20 mouse cellular contexts compared by ENCODE assay signal in genomic region chr1:88848246-88848645, GRCm38 (mm10).
DNase-seq lines count a peak whose midpoint lies in the region; ATAC-seq lines count a peak whose summit lies in the region.
"Had no signal": no experiment of that assay in that cellular context is flagged by ENCODE, and none has a peak within 500 bp of the region (broad histone marks: within the 10 kb centered on the region; RNA-seq: fewer than 3 reads in every experiment).

No protein-coding gene starts in this region.

- no peaks in the 10 kb centered on the region for H3K9me3 ChIP-seq in midbrain, embryonic 14.5 days (ENCODE audit: control insufficient read depth, low read length)
- H3K9me3 ChIP-seq in midbrain, embryonic 16.5 days (replicated peaks; ENCODE audit: control insufficient read depth, low read length, poor library complexity, severe bottlenecking): no peaks in the 10 kb centered on the region
- no peaks in the 10 kb centered on the region for H3K9me3 ChIP-seq in hindbrain, embryonic 15.5 days
- H3K9me3 ChIP-seq: embryonic facial prominence, embryonic 15.5 days; limb, embryonic 10.5 days; midbrain, embryonic 12.5 days had no signal

- H3K4me1 ChIP-seq in midbrain, embryonic 14.5 days (ENCODE audit: control insufficient read depth, insufficient read depth, low read length): peaks cover 15% of the 10 kb centered on the region
- peaks cover 12% of the 10 kb centered on the region for H3K4me1 ChIP-seq in midbrain, embryonic 16.5 days (ENCODE audit: control insufficient read depth, insufficient read depth, low read length)
- H3K4me1 ChIP-seq in hindbrain, embryonic 15.5 days (replicated peaks): peaks cover 17% of the 10 kb centered on the region
- H3K4me1 ChIP-seq: embryonic facial prominence, embryonic 15.5 days had no signal

- ATAC-seq in midbrain, embryonic 14.5 days (ENCODE audit: low FRiP score, low TSS enrichment): no peak
- ATAC-seq in midbrain, embryonic 16.5 days: no peak
- 0 out of 2 replicates have a peak, but pooled peaks have one; percentile 40 for ATAC-seq in hindbrain, embryonic 15.5 days (ENCODE audit: low FRiP score, low read depth)

- H3K36me3 ChIP-seq in midbrain, embryonic 14.5 days (ENCODE audit: control insufficient read depth, insufficient read depth, low read length): no peaks in the 10 kb centered on the region
- H3K36me3 ChIP-seq in midbrain, embryonic 16.5 days (ENCODE audit: control insufficient read depth, insufficient read depth, low read length): no peaks in the 10 kb centered on the region
- no peaks in the 10 kb centered on the region for H3K36me3 ChIP-seq in hindbrain, embryonic 15.5 days
- H3K36me3 ChIP-seq: embryonic facial prominence, embryonic 15.5 days; limb, embryonic 10.5 days; midbrain, embryonic 12.5 days had no signal

- no peak overlapping the region for H3K9ac ChIP-seq in midbrain, embryonic 14.5 days (replicated peaks; ENCODE audit: low read length)
- no peak overlapping the region for H3K9ac ChIP-seq in midbrain, embryonic 16.5 days (ENCODE audit: low read depth, low read length)
- no peak overlapping the region for H3K9ac ChIP-seq in hindbrain, embryonic 15.5 days
- H3K9ac ChIP-seq: embryonic facial prominence, embryonic 15.5 days; midbrain, embryonic 12.5 days had no signal

- WGBS in midbrain, embryonic 14.5 days: 69% methylated on average over 8 of the region's 8 CpGs
- WGBS in midbrain, embryonic 16.5 days: 65% methylated on average over 8 of the region's 8 CpGs
- WGBS in hindbrain, embryonic 15.5 days: 49% methylated on average over 8 of the region's 8 CpGs

- H3K4me2 ChIP-seq in midbrain, embryonic 14.5 days (ENCODE audit: low read length): no peak overlapping the region
- no peak overlapping the region for H3K4me2 ChIP-seq in midbrain, embryonic 16.5 days (ENCODE audit: low read length)
- H3K4me2 ChIP-seq in hindbrain, embryonic 15.5 days: no peak overlapping the region
- H3K4me2 ChIP-seq: embryonic facial prominence, embryonic 15.5 days; liver, embryonic 11.5 days; midbrain, embryonic 12.5 days had no signal

- H3K27ac ChIP-seq in midbrain, embryonic 14.5 days (replicated peaks; ENCODE audit: low read depth, low read length): peak overlapping the region; percentile 68; the same call in 1 of the 2 replicates
- no peak overlapping the region for H3K27ac ChIP-seq in midbrain, embryonic 16.5 days (ENCODE audit: low read length)
- peak overlapping the region; percentile 72 for H3K27ac ChIP-seq in hindbrain, embryonic 15.5 days (replicated peaks)
- H3K27ac ChIP-seq: embryonic facial prominence, embryonic 15.5 days; left cerebral cortex, adult 2 months; limb, embryonic 10.5 days had no signal

- no peak overlapping the region for H3K4me3 ChIP-seq in midbrain, embryonic 14.5 days (replicated peaks; ENCODE audit: low read depth, low read length)
- no peak overlapping the region for H3K4me3 ChIP-seq in midbrain, embryonic 16.5 days (ENCODE audit: low read depth, low read length)
- no peak overlapping the region for H3K4me3 ChIP-seq in hindbrain, embryonic 15.5 days
- H3K4me3 ChIP-seq: embryonic facial prominence, embryonic 15.5 days; left cerebral cortex, adult 2 months; limb, embryonic 10.5 days; midbrain, embryonic 12.5 days had no signal

- no peaks in the 10 kb centered on the region for H3K27me3 ChIP-seq in midbrain, embryonic 14.5 days (ENCODE audit: control insufficient read depth, insufficient read depth, low read length)
- no peaks in the 10 kb centered on the region for H3K27me3 ChIP-seq in midbrain, embryonic 16.5 days (ENCODE audit: control insufficient read depth, insufficient read depth, low read depth, low read length)
- no peaks in the 10 kb centered on the region for H3K27me3 ChIP-seq in hindbrain, embryonic 15.5 days
- H3K27me3 ChIP-seq: embryonic facial prominence, embryonic 15.5 days; midbrain, embryonic 12.5 days had no signal

- peak; percentile 39 for DNase-seq in cerebellum, adult 9-10 months
- DNase-seq in cerebellum, postnatal 4 days (ENCODE audit: low spot score in 2 of 2): no peak
- peak; percentile 61 for DNase-seq in midbrain, embryonic 14.5 days
- peak; percentile 55 for DNase-seq in retina, embryonic 14.5 days (ENCODE audit: low spot score)
- no peak for DNase-seq in ovary, postnatal 36 days (ENCODE audit: low spot score)
- no peak for DNase-seq in thymus, postnatal 14 days
- DNase-seq: adrenal gland, adult 2 months; gastrocnemius, postnatal 10 days; heart, adult 18-20 months; lung, adult 2 months; lung, postnatal 4 days; spleen, adult 18-20 months; thymus, adult 18-20 months had no signal

Comparison
In these comparisons a context has a peak if more than half of its experiments do, and no peak if none do; other contexts are left out.
1. DNase-seq: peak in cerebellum, adult 9-10 months (single experiment), midbrain, embryonic 14.5 days (single experiment) and retina, embryonic 14.5 days (single experiment); none in cerebellum, postnatal 4 days (0 of 2), ovary, postnatal 36 days (single experiment) and thymus, postnatal 14 days (single experiment).